Mouse (Mus musculus): ENCODE measurements around the gene Fndc3b. TPM values are rescaled to one million over a fixed set of nuclear protein-coding genes. Genes with fewer than 3 reads are reported as not detected.

Gene Fndc3b
- total and polyA plus RNA-seq, 3 experiments, result 0.03 to 0.05 (median 0.04) TPM

GRCm38 (mm10) chr3:27551005-27551404 is 160.1 kb downstream of the Fndc3b start:
- H3K4me2 ChIP-seq (ENCODE audit: insufficient read depth, low read depth, poor library complexity, severe bottlenecking), result no peak overlapping the region
- in situ Hi-C loops (cut with MboI; ENCODE audit: low pct_ligation_motif_present, low pct_unique_long_range_greater_than_20kb, low sequenced_read_pairs), result no loop called here
- TF ChIP-seq NELFE (IDR thresholded peaks at IDR 0.05; ENCODE audit: low read depth, low read length), result no peak
- no peak for TF ChIP-seq ZC3H11A (IDR thresholded peaks at IDR 0.05; ENCODE audit: low read depth, low read length)
- TF ChIP-seq CHD2 (IDR thresholded peaks at IDR 0.05; ENCODE audit: low read length), result no peak
- no peak for TF ChIP-seq MAZ (IDR thresholded peaks at IDR 0.05; ENCODE audit: low read depth, low read length)
- TF ChIP-seq TBP (conservative IDR thresholded peaks at IDR 0.05; ENCODE audit: low read depth, low read length), result no peak
- TF ChIP-seq JUND (conservative IDR thresholded peaks at IDR 0.05; ENCODE audit: low read depth, low read length), result no peak
- no peak for TF ChIP-seq POLR2A (IDR thresholded peaks at IDR 0.05; ENCODE audit: low read depth, low read length)
- no peak for TF ChIP-seq ZMIZ1 (IDR thresholded peaks at IDR 0.05; ENCODE audit: low read depth, low read length)
- no peak for TF ChIP-seq GABPA (IDR thresholded peaks at IDR 0.05; ENCODE audit: insufficient replicate concordance, low read depth, low read length)
- no peak for TF ChIP-seq USF2 (conservative IDR thresholded peaks at IDR 0.05; ENCODE audit: low read depth, low read length)
- TF ChIP-seq ETS1 (conservative IDR thresholded peaks at IDR 0.05; ENCODE audit: low read depth, low read length), result no peak
- no peak for TF ChIP-seq ZNF384 (IDR thresholded peaks at IDR 0.05; ENCODE audit: low read depth, low read length)
- no peak for TF ChIP-seq MAX (IDR thresholded peaks at IDR 0.05; ENCODE audit: low read length)
- TF ChIP-seq JUN (IDR thresholded peaks at IDR 0.05; ENCODE audit: insufficient read depth, low read depth, low read length), result no peak
- no peak for TF ChIP-seq BHLHE40 (IDR thresholded peaks at IDR 0.05; ENCODE audit: low read depth, low read length)
- TF ChIP-seq UBTF (IDR thresholded peaks at IDR 0.05; ENCODE audit: low read depth, low read length), result no peak
- no peak for TF ChIP-seq EP300 (IDR thresholded peaks at IDR 0.05; ENCODE audit: low read length)
- TF ChIP-seq RCOR1 (conservative IDR thresholded peaks at IDR 0.05; ENCODE audit: low read depth, low read length), result no peak
- no peaks in the 10 kb centered on the region for H3K36me3 ChIP-seq (replicated peaks in 1 of 2; ENCODE audit: control insufficient read depth in 1 of 2, insufficient read depth in 1 of 2, low read length in 1 of 2)
- H3K4me1 ChIP-seq (ENCODE audit: control insufficient read depth in 1 of 2, insufficient read depth in 2 of 2), result no peaks in the 10 kb centered on the region
- H3K27me3 ChIP-seq (replicated peaks), result no peaks in the 10 kb centered on the region
- dilution Hi-C loops (cut with MboI; ENCODE audit: extremely low pct_ligation_motif_present, extremely low pct_unique_long_range_greater_than_20kb, low sequenced_read_pairs), result no loop called here
- H3K79me2 ChIP-seq (replicated peaks; ENCODE audit: control insufficient read depth, extremely low read depth, insufficient read depth, poor library complexity, severe bottlenecking), result no peaks in the 10 kb centered on the region
- H3K27ac ChIP-seq (ENCODE audit: insufficient read depth, low read depth), result no peak overlapping the region
- H3K9ac ChIP-seq (ENCODE audit: insufficient read depth, low read depth), result no peak overlapping the region
- no peak for DNase-seq (ENCODE audit: extremely low read depth)
- no peak overlapping the region for H3K4me3 ChIP-seq (replicated peaks in 1 of 3; ENCODE audit: low read depth in 2 of 3, low read length in 2 of 3, poor library complexity in 1 of 3)
- H3K9me3 ChIP-seq (replicated peaks; ENCODE audit: low read length), result no peaks in the 10 kb centered on the region

GRCm38 (mm10) chr3:27550409-27550808 is 160.7 kb downstream of the Fndc3b start:
- DNase-seq (ENCODE audit: extremely low read depth), result no peak
- Histone ChIP-seq H3K27ac (ENCODE audit: insufficient read depth, low read depth) (no peak overlapping the region), H3K4me1 (ENCODE audit: control insufficient read depth in 1 of 2, insufficient read depth in 2 of 2) (no peaks in the 10 kb centered on the region), H3K27me3 (replicated peaks) (no peaks in the 10 kb centered on the region), H3K9me3 (replicated peaks; ENCODE audit: low read length) (no peaks in the 10 kb centered on the region), H3K4me3 (replicated peaks in 1 of 3; ENCODE audit: low read depth in 2 of 3, low read length in 2 of 3, poor library complexity in 1 of 3) (no peak overlapping the region), H3K36me3 (replicated peaks in 1 of 2; ENCODE audit: control insufficient read depth in 1 of 2, insufficient read depth in 1 of 2, low read length in 1 of 2) (no peaks in the 10 kb centered on the region), H3K4me2 (ENCODE audit: insufficient read depth, low read depth, poor library complexity, severe bottlenecking) (no peak overlapping the region), H3K9ac (ENCODE audit: insufficient read depth, low read depth) (no peak overlapping the region), H3K79me2 (replicated peaks; ENCODE audit: control insufficient read depth, extremely low read depth, insufficient read depth, poor library complexity, severe bottlenecking) (no peaks in the 10 kb centered on the region)
- TF ChIP-seq USF2 (conservative IDR thresholded peaks at IDR 0.05; ENCODE audit: low read depth, low read length) (no peak), ZMIZ1 (IDR thresholded peaks at IDR 0.05; ENCODE audit: low read depth, low read length) (no peak), HCFC1 (IDR thresholded peaks at IDR 0.05; ENCODE audit: low read depth, low read length) (no peak), CTCF (conservative IDR thresholded peaks at IDR 0.05 in 1 of 2, IDR thresholded peaks at IDR 0.05 in 1 of 2; ENCODE audit: low read depth in 2 of 2, low read length in 2 of 2) (peak in 1 of 2 experiments; percentile 42; a peak in 2 of 4 replicates)
- in situ Hi-C loops (cut with MboI; ENCODE audit: low pct_ligation_motif_present, low pct_unique_long_range_greater_than_20kb, low sequenced_read_pairs), result no loop called here
- dilution Hi-C loops (cut with MboI; ENCODE audit: extremely low pct_ligation_motif_present, extremely low pct_unique_long_range_greater_than_20kb, low sequenced_read_pairs), result no loop called here
